Mouse (Mus musculus) liver, embryonic 14.5 days (tissue): ENCODE results near the gene Lilra5.
"Not testable (repeated sequence)": the region's sequence is repeated elsewhere in the genome, so short reads cannot be mapped to it uniquely, and the experiment has no call there.

Experiments
- CTCF ChIP-seq: IDR thresholded peaks from 2 replicates; pipeline ENCODE4 v1.5.1; 2016; ENCODE audit warnings: antibody characterized with exemption, low read depth, control low read depth
- EP300 ChIP-seq: IDR thresholded peaks from 2 replicates; pipeline ENCODE4 v1.6.1; 2016; ENCODE audit warnings: antibody characterized with exemption, low read depth

DNA sequence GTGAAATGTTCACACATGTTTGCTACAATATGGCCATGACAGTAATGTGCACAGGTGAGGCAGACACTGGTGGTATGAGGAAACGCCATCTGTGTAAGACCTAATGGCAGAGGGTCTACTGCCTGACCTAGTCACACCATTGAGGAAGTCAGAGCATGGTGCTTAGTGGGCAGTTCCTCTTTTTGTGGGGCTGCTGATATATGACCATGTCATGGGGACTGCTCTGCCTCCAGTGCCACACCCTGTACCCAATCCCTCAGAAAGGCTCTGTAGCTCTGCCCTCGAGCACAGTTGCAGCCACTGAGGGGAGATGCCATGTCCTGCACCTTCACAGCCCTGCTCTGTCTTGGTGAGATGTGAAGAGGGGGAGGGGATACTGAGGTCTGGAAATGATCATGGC lies 36.3 kb downstream of the Lilra5 start:
- TF ChIP-seq CTCF, EP300: not testable (repeated sequence)
